Comparison of ENCODE assay signal across 8 mouse cellular contexts in genomic region chr8:79382857-79383262, GRCm38 (mm10). TPM values are rescaled to one million over a fixed set of nuclear protein-coding genes. Genes with fewer than 3 reads are reported as not detected.
DNase-seq lines count a peak whose midpoint lies in the region; ATAC-seq and TF ChIP-seq lines count a peak whose summit lies in the region.

No protein-coding gene starts in this region.

- no peak for TF ChIP-seq CTCF in heart, postnatal 0 days (IDR thresholded peaks at IDR 0.05; ENCODE audit: low read depth)
- no peak for TF ChIP-seq CTCF in liver, postnatal 0 days (IDR thresholded peaks at IDR 0.05; ENCODE audit: low read depth)

- DNase-seq in heart, postnatal 36 days, result no peak
- DNase-seq in embryo, embryonic 11 days, result peak; percentile 26
- DNase-seq in heart, postnatal 0 days (ENCODE audit: low spot score), result no peak
- DNase-seq in liver, postnatal 0 days, result no peak
- DNase-seq in spleen, adult 12 weeks (ENCODE audit: low spot score), result no peak
- no peak for DNase-seq in urinary bladder, adult 18-20 months (ENCODE audit: low spot score in 2 of 2)
- no peak for DNase-seq in gastrocnemius, adult 18-20 months (ENCODE audit: low spot score)

- peak overlapping the region; percentile 34 for H3K4me2 ChIP-seq in heart, embryonic 15.5 days
- peak overlapping the region; percentile 30 for H3K4me2 ChIP-seq in heart, postnatal 0 days (ENCODE audit: low read depth, low read length)
- H3K4me2 ChIP-seq in liver, postnatal 0 days (ENCODE audit: low read depth, low read length), result peak overlapping the region; percentile 49

- 0 out of 2 replicates have a peak overlapping the region, but pooled peaks have one; percentile 6 for H3K4me3 ChIP-seq in heart, embryonic 15.5 days
- no peak overlapping the region for H3K4me3 ChIP-seq in heart, postnatal 0 days (ENCODE audit: low read depth, low read length)
- no peak overlapping the region for H3K4me3 ChIP-seq in liver, postnatal 0 days (ENCODE audit: low read depth, low read length)

- H3K27me3 ChIP-seq in heart, embryonic 15.5 days, result no peaks in the 10 kb centered on the region
- H3K27me3 ChIP-seq in heart, postnatal 0 days (ENCODE audit: control insufficient read depth, insufficient read depth, low read length), result no peaks in the 10 kb centered on the region
- H3K27me3 ChIP-seq in liver, postnatal 0 days (ENCODE audit: insufficient read depth, low read length), result no peaks in the 10 kb centered on the region

- H3K27ac ChIP-seq in heart, embryonic 15.5 days, result 0 out of 2 replicates have a peak overlapping the region, but pooled peaks have one; percentile 44
- H3K27ac ChIP-seq in heart, postnatal 0 days (ENCODE audit: low read depth), result peak overlapping the region; percentile 58
- H3K27ac ChIP-seq in liver, postnatal 0 days (ENCODE audit: low read depth), result peak overlapping the region; percentile 4; the same call in 1 of the 2 replicates

- H3K4me1 ChIP-seq in heart, embryonic 15.5 days (replicated peaks), result peaks cover 50% of the 10 kb centered on the region
- H3K4me1 ChIP-seq in heart, postnatal 0 days (ENCODE audit: control insufficient read depth, insufficient read depth), result peaks cover 35% of the 10 kb centered on the region
- peaks cover 26% of the 10 kb centered on the region for H3K4me1 ChIP-seq in liver, postnatal 0 days (ENCODE audit: insufficient read depth)

- peak overlapping the region; percentile 29; the same call in 1 of the 2 replicates for H3K9ac ChIP-seq in heart, embryonic 15.5 days
- H3K9ac ChIP-seq in heart, postnatal 0 days (replicated peaks; ENCODE audit: low read depth, low read length), result no peak overlapping the region; the same call in 1 of the 2 replicates
- H3K9ac ChIP-seq in liver, postnatal 0 days (replicated peaks), result no peak overlapping the region

- no peak for ATAC-seq in heart, embryonic 15.5 days (replicated peaks; ENCODE audit: insufficient number of reproducible peaks, insufficient read depth, low FRiP score, low read depth)
- ATAC-seq in heart, postnatal 0 days (ENCODE audit: insufficient read depth, low read depth), result no peak
- peak; percentile 58 for ATAC-seq in liver, postnatal 0 days

- no peaks in the 10 kb centered on the region; the same call in 1 of the 2 replicates for H3K36me3 ChIP-seq in heart, embryonic 15.5 days
- no peaks in the 10 kb centered on the region for H3K36me3 ChIP-seq in heart, postnatal 0 days (replicated peaks; ENCODE audit: control insufficient read depth, insufficient read depth, low read length)
- H3K36me3 ChIP-seq in liver, postnatal 0 days (replicated peaks; ENCODE audit: insufficient read depth, low read length), result no peaks in the 10 kb centered on the region; the same call in 1 of the 2 replicates

- H3K9me3 ChIP-seq in heart, embryonic 15.5 days (replicated peaks), result no peaks in the 10 kb centered on the region
- no peaks in the 10 kb centered on the region for H3K9me3 ChIP-seq in heart, postnatal 0 days (replicated peaks; ENCODE audit: control insufficient read depth, low read length)
- H3K9me3 ChIP-seq in liver, postnatal 0 days (ENCODE audit: low read length), result no peaks in the 10 kb centered on the region

- TF ChIP-seq EP300 in heart, postnatal 0 days (IDR thresholded peaks at IDR 0.05; ENCODE audit: low read depth), result no peak
- no peak for TF ChIP-seq EP300 in liver, postnatal 0 days (IDR thresholded peaks at IDR 0.05; ENCODE audit: low read depth)

- WGBS in heart, embryonic 15.5 days, result 24% methylated on average over 8 of the region's 8 CpGs
- 19% methylated on average over 8 of the region's 8 CpGs for WGBS in heart, postnatal 0 days
- 35% methylated on average over 8 of the region's 8 CpGs for WGBS in liver, postnatal 0 days (ENCODE audit: insufficient replicate concordance)

- intact Hi-C loops in heart, postnatal 36 days (cut with DNase I), result loop anchor here (5.0 to 10.0 kb wide), 2 partner anchors 86 to 358 kb away; partner anchors contain the start of gene Zfp827

RNA-seq across cellular contexts. Expression of gene Smad1, which starts 16.5 kb away (rescaled TPM):
- 17.9 and 22.2 TPM in 2 replicates for polyA plus RNA-seq in heart, embryonic 15.5 days (2015; fragmentation: Nextera tagmentation; extraction: Ambion mirVana)
- total RNA-seq in heart, postnatal 36 days (2021), result 10 to 100 TPM; 16.2 to 18.0 TPM
- 22.8 and 31.5 TPM in 2 replicates for total RNA-seq in heart, postnatal 0 days (2014; rRNA removed; ENCODE audit: low replicate concordance)
- polyA plus RNA-seq in heart, postnatal 0 days (2015; fragmentation: Nextera tagmentation; extraction: Ambion mirVana), result 13.4 and 14.0 TPM in 2 replicates
- 8.0 and 9.6 TPM in 2 replicates for polyA plus RNA-seq in liver, postnatal 0 days (2015; fragmentation: Nextera tagmentation; extraction: Ambion mirVana)
- total RNA-seq in gastrocnemius, adult 18-20 months (2021), result 10 to 100 TPM in 1 of 2 experiments, 1 to 10 TPM in 1; 8.9 to 10.6 TPM

Comparison
In these comparisons a context has a peak if more than half of its experiments do, and no peak if none do; other contexts are left out.
1. H3K27ac ChIP-seq: peak in every context shown above with its lines; median percentile 58 in heart, postnatal 0 days; 44 in heart, embryonic 15.5 days; 4 in liver, postnatal 0 days.